Mouse (Mus musculus) small intestine, adult 2 months (tissue): ENCODE results near the gene Vmn1r217. TPM values are rescaled to one million over a fixed set of nuclear protein-coding genes. Genes with fewer than 3 reads are reported as not detected.
"Not testable (repeated sequence)": the region's sequence is repeated elsewhere in the genome, so short reads cannot be mapped to it uniquely, and the experiment has no call there.

Source experiments
- H3K27ac ChIP-seq: fragments of 200-500 bp; 2 replicates; pipeline ENCODE4 v1.5.1; 2012; ENCODE audit warnings: low read depth, low read length, control low read depth, inconsistent platforms; ENCODE audit not compliant: insufficient read depth
- H3K27me3 ChIP-seq: fragments of 200-500 bp; 2 replicates; pipeline ENCODE4 v1.6.1; 2012; ENCODE audit warnings: mild to moderate bottlenecking, moderate library complexity, low read length, inconsistent platforms; ENCODE audit not compliant: control insufficient read depth, insufficient read depth
- H3K36me3 ChIP-seq: fragments of 200-500 bp; 2 replicates; pipeline ENCODE4 v1.6.1; 2012; ENCODE audit warnings: mild to moderate bottlenecking, low read length, control low read depth, inconsistent platforms; ENCODE audit not compliant: control insufficient read depth, insufficient read depth
- H3K4me1 ChIP-seq: fragments of 200-500 bp; 2 replicates; pipeline ENCODE4 v1.6.1; 2012; ENCODE audit warnings: low read length, inconsistent platforms, mixed read lengths; ENCODE audit not compliant: control insufficient read depth, insufficient read depth, insufficient read length
- H3K4me3 ChIP-seq: fragments of 200-500 bp; 2 replicates; pipeline ENCODE4 v1.5.1; 2012; ENCODE audit warnings: low read depth, mild to moderate bottlenecking, control low read depth, inconsistent platforms, low read length, moderate library complexity
- CTCF ChIP-seq: fragments of 200-500 bp; IDR thresholded peaks from 2 replicates; pipeline ENCODE4 v1.5.1; 2012; ENCODE audit warnings: low read depth, mild to moderate bottlenecking, control low read depth, inconsistent platforms, low read length, moderate library complexity, mixed read lengths; ENCODE audit not compliant: insufficient replicate concordance, insufficient read length; ENCODE audit errors: extremely low read depth
- POLR2A ChIP-seq: fragments of 200-500 bp; IDR thresholded peaks from 2 replicates; pipeline ENCODE4 v1.6.1; 2012; ENCODE audit warnings: low read depth, mild to moderate bottlenecking, control low read depth, inconsistent platforms, low read length, moderate library complexity
- WGBS: fragments of 180-500 bp; shearing (Covaris S2); methylation state at CpG from one replicate; pipeline ENCODE4 v1.1.7; 2018; 5-methylcytosine and 5-hydroxymethylcytosine counted together
- polyA plus RNA-seq: library from polyadenylated mRNA; depleted of rRNA; stranded (reverse); fragments of >200 nt; gene quantifications from 2 replicates; pipeline ENCODE4 v1.2.3, GENCODE M21; 2012; rRNA removed

Vmn1r217 gene
- not detected in 2 replicates for polyA plus RNA-seq

- H3K4me3 ChIP-seq, H3K36me3 ChIP-seq, H3K27me3 ChIP-seq, H3K4me1 ChIP-seq, H3K27ac ChIP-seq: not testable (repeated sequence)
- WGBS = 79% methylated on average over 1 of the region's 1 CpGs
Observed at GRCm38 (mm10) chr13:23118126-23118525, at the start of gene Vmn1r217. Vmn1r217 (minus strand) TSS chr13:23118226.

DNA sequence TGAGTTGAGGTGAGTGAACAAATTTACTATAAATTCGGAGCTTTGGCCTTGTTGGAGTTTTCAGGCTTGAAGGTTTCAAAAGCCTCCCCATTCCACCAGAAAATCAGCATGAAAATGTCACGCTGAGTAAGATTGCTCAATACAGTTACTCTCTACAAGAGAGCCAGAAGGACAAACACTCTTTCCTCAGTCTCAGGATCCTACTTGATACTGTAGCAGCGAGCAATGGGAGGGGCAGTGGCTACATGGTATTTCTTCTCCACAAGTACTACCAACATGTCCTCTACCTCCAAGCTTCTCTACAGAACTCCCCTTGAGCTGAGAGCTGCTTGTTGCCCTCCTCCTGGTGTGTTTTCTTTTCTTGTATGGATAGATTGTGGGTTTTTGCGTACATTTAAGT lies 48.4 kb upstream of the Vmn1r217 start:
- not testable (repeated sequence) for H3K4me1 ChIP-seq, H3K27me3 ChIP-seq, H3K36me3 ChIP-seq, H3K4me3 ChIP-seq, H3K27ac ChIP-seq
- 85% methylated on average over 4 of the region's 4 CpGs for WGBS

GRCm38 (mm10) chr13:23159012-23159411 lies 41.0 kb upstream of the Vmn1r217 start, which contains the start of gene Vmn1r219:
Vmn1r219 (plus strand) TSS chr13:23159312.
- Histone ChIP-seq H3K36me3 (no peaks in the 10 kb centered on the region), H3K27me3 (no peaks in the 10 kb centered on the region), H3K27ac (no peak within 1 kb of the TSS), H3K4me1 (no peaks in the 10 kb centered on the region), H3K4me3 (no peak within 1 kb of the TSS)
- WGBS = 77% methylated on average over 4 of the region's 4 CpGs
- TF ChIP-seq CTCF = no peak
- TF ChIP-seq POLR2A = no peak

GRCm38 (mm10) chr13:23157848-23158247 lies 39.8 kb upstream of the Vmn1r217 start:
- no peaks in the 10 kb centered on the region for H3K27me3 ChIP-seq
- no peak for TF ChIP-seq POLR2A
- TF ChIP-seq CTCF = no peak
- no peaks in the 10 kb centered on the region for H3K36me3 ChIP-seq
- WGBS = 68% methylated on average over 3 of the region's 3 CpGs
- no peaks in the 10 kb centered on the region for H3K4me1 ChIP-seq
- no peak overlapping the region for H3K27ac ChIP-seq
- no peak overlapping the region for H3K4me3 ChIP-seq

- TF ChIP-seq CTCF (no peak), POLR2A (no peak)
- Histone ChIP-seq H3K36me3 (no peaks in the 10 kb centered on the region), H3K27ac (no peak overlapping the region), H3K4me1 (no peaks in the 10 kb centered on the region), H3K27me3 (no peaks in the 10 kb centered on the region), H3K4me3 (no peak overlapping the region)
- 86% methylated on average over 2 of the region's 2 CpGs for WGBS
Observed at GRCm38 (mm10) chr13:23138880-23139279, 20.9 kb upstream of the Vmn1r217 start.

DNA sequence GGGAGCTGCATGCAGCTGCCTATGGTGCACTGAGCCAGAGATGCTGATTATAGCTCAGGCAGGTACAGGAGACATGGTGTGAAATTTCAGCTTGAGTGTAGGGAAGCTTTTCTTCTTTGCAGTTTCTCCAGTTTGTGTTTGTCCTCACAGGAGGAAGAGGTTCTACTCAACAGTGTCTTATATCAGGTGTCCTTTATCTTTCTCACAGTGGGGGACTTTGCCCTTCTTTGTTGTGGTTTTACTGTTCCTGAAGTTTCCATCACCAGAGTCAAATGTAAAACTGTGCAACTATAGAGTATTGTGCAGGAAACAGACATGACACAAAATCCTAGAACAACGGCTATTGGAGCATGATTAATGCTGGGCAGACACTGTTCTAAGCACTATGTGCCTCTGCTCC lies 15.5 kb upstream of the Vmn1r217 start:
- no peaks in the 10 kb centered on the region for H3K36me3 ChIP-seq
- H3K4me1 ChIP-seq = no peaks in the 10 kb centered on the region
- TF ChIP-seq POLR2A = no peak
- no peak for TF ChIP-seq CTCF
- 25% methylated on average over 1 of the region's 1 CpGs for WGBS
- no peak overlapping the region for H3K27ac ChIP-seq
- H3K27me3 ChIP-seq = no peaks in the 10 kb centered on the region
- no peak overlapping the region for H3K4me3 ChIP-seq

GRCm38 (mm10) chr13:23133099-23133498 lies 15.1 kb upstream of the Vmn1r217 start, which contains the start of gene Vmn1r218:
Vmn1r218 (plus strand) TSS chr13:23133155.
- Histone ChIP-seq H3K4me1 (no peaks in the 10 kb centered on the region), H3K4me3 (no peak within 1 kb of the TSS), H3K27me3 (no peaks in the 10 kb centered on the region), H3K36me3 (no peaks in the 10 kb centered on the region), H3K27ac (no peak within 1 kb of the TSS)
- 54% methylated on average over 3 of the region's 3 CpGs for WGBS
- TF ChIP-seq POLR2A = no peak
- no peak for TF ChIP-seq CTCF

DNA sequence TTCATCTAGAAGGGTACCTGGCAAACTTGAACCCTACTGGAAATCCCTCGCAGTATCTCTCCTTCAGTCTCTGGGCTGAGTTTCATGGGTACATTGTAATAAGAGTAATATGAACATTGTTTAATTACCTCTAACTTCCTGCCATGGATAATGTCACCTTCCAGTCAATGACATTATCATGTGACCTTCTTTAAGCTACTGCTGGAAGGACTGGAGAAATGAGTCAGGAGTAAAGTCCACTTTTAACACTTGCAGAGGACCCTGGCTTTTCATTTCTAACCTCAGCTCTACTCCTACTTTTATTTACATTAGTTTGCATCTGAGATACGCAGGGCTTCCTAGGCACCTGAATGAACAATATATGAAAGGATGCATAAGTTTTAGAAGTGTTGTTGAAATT lies 2.6 kb upstream of the Vmn1r217 start:
- H3K4me1 ChIP-seq = no peaks in the 10 kb centered on the region
- H3K4me3 ChIP-seq = no peak overlapping the region
- no peak overlapping the region for H3K27ac ChIP-seq
- no peaks in the 10 kb centered on the region for H3K27me3 ChIP-seq
- 62% methylated on average over 2 of the region's 2 CpGs for WGBS
- H3K36me3 ChIP-seq = no peaks in the 10 kb centered on the region
- TF ChIP-seq CTCF = no peak
- TF ChIP-seq POLR2A = no peak
